Mouse (Mus musculus) bone marrow, adult 2 months (tissue): ENCODE data around the gene Mipep.

ENCODE experiments used
- CTCF ChIP-seq: fragments of 200-500 bp; IDR thresholded peaks from 2 replicates; pipeline ENCODE4 v1.5.1; 2011; ENCODE audit warnings: low read length, control low read depth; ENCODE audit not compliant: control insufficient read depth, insufficient read depth
- POLR2A ChIP-seq: fragments of 200-500 bp; IDR thresholded peaks from 2 replicates; pipeline ENCODE4 v1.6.1; 2011; ENCODE audit warnings: low read depth, mild to moderate bottlenecking, control low read depth, low read length, borderline replicate concordance; ENCODE audit not compliant: control insufficient read depth

- TF ChIP-seq POLR2A (no peak), CTCF (no peak)
Observed at GRCm38 (mm10) chr14:60738434-60738938, 45.9 kb upstream of the Mipep start.
